Mouse (Mus musculus) brain, embryonic 14.5 days (tissue): ENCODE results near the gene AK157302.

ENCODE experiments used
- CTCF ChIP-seq: fragments of 200-500 bp; IDR thresholded peaks from 2 replicates; pipeline ENCODE4 v1.5.1; 2012; ENCODE audit warnings: inconsistent platforms, mild to moderate bottlenecking, moderate library complexity, borderline replicate concordance; ENCODE audit not compliant: insufficient read depth, insufficient read length; ENCODE audit errors: extremely low read depth
- POLR2A ChIP-seq: fragments of 200-500 bp; IDR thresholded peaks from 2 replicates; pipeline ENCODE4 v1.6.1; 2012; ENCODE audit warnings: mild to moderate bottlenecking, inconsistent platforms, borderline replicate concordance; ENCODE audit not compliant: poor library complexity, insufficient read depth, insufficient read length, severe bottlenecking; ENCODE audit errors: extremely low read depth

GRCm38 (mm10) chr13:21469097-21469496 lies 25.9 kb upstream of the AK157302 start:
- TF ChIP-seq CTCF = no peak
- TF ChIP-seq POLR2A = no peak
